ENCODE assay signal across 18 mouse cellular contexts in the genomic region with DNA sequence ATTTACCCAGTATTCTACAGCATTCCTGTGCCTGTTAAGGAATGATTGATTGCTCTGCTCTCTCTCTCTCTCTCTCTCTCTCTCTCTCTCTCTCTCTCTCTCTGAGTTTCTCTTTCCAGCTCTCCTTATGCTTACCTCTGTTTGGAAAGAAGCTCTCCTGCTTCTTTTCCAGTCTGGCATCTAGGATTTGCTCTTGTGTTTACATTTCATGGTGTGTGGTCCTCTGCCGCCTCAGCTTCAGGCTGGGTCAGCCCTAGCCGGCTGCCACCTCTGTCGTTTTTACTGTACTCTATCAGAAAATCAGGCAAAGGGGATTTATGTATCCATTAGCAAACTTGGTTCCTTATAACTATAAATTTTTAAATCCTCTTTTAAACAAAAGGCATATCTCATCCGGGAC. TPM values are rescaled to one million over a fixed set of nuclear protein-coding genes. Genes with fewer than 3 reads are reported as not detected.
DNase-seq lines count a peak whose midpoint lies in the region; ATAC-seq lines count a peak whose summit lies in the region.
"Had no signal": no experiment of that assay in that cellular context is flagged by ENCODE, and none has a peak within 500 bp of the region (broad histone marks: within the 10 kb centered on the region; RNA-seq: fewer than 3 reads in every experiment).

No protein-coding gene starts in this region.

- no peaks in the 10 kb centered on the region for H3K27me3 ChIP-seq in heart, embryonic 13.5 days (replicated peaks)
- no peaks in the 10 kb centered on the region for H3K27me3 ChIP-seq in liver, embryonic 11.5 days (replicated peaks; ENCODE audit: control insufficient read depth, insufficient read depth, low read length)
- H3K27me3 ChIP-seq in embryonic facial prominence, embryonic 14.5 days (replicated peaks; ENCODE audit: control insufficient read depth, insufficient read depth, low read length): no peaks in the 10 kb centered on the region
- no peaks in the 10 kb centered on the region for H3K27me3 ChIP-seq in stomach, embryonic 15.5 days (replicated peaks)
- H3K27me3 ChIP-seq: forebrain, embryonic 13.5 days; liver, embryonic 13.5 days; neural tube, embryonic 12.5 days; Patski had no signal

- no peak overlapping the region; the same call in 1 of the 2 replicates for H3K9ac ChIP-seq in heart, embryonic 13.5 days
- H3K9ac ChIP-seq in liver, embryonic 11.5 days (ENCODE audit: low read depth, low read length): no peak overlapping the region
- peak overlapping the region; percentile 41; the same call in 1 of the 2 replicates for H3K9ac ChIP-seq in embryonic facial prominence, embryonic 14.5 days (ENCODE audit: low read depth, low read length)
- no peak overlapping the region for H3K9ac ChIP-seq in stomach, embryonic 15.5 days
- H3K9ac ChIP-seq: forebrain, embryonic 13.5 days; hindbrain, embryonic 14.5 days; liver, embryonic 13.5 days; neural tube, embryonic 12.5 days had no signal

- H3K4me3 ChIP-seq in heart, embryonic 13.5 days: no peak overlapping the region
- H3K4me3 ChIP-seq in liver, embryonic 11.5 days (ENCODE audit: low read depth, low read length): no peak overlapping the region
- H3K4me3 ChIP-seq in embryonic facial prominence, embryonic 14.5 days (ENCODE audit: low read depth, low read length): no peak overlapping the region
- no peak overlapping the region for H3K4me3 ChIP-seq in stomach, embryonic 15.5 days (replicated peaks)
- H3K4me3 ChIP-seq: forebrain, embryonic 13.5 days; liver, embryonic 13.5 days; neural tube, embryonic 12.5 days had no signal

- peaks cover 24% of the 10 kb centered on the region for H3K36me3 ChIP-seq in heart, embryonic 13.5 days
- peaks cover 2% of the 10 kb centered on the region; the same call in 1 of the 2 replicates for H3K36me3 ChIP-seq in liver, embryonic 11.5 days (ENCODE audit: control insufficient read depth, insufficient read depth, low read length)
- H3K36me3 ChIP-seq in embryonic facial prominence, embryonic 14.5 days (ENCODE audit: control insufficient read depth, insufficient read depth, low read length): peaks cover 24% of the 10 kb centered on the region
- 0 out of 2 replicates have a peak, but pooled peaks cover 4% of the 10 kb centered on the region for H3K36me3 ChIP-seq in stomach, embryonic 15.5 days

- H3K4me2 ChIP-seq in heart, embryonic 13.5 days: peak overlapping the region; percentile 45
- no peak overlapping the region for H3K4me2 ChIP-seq in liver, embryonic 11.5 days
- peak overlapping the region; percentile 18; the same call in 1 of the 2 replicates for H3K4me2 ChIP-seq in embryonic facial prominence, embryonic 14.5 days (ENCODE audit: low read depth, low read length)
- no peak overlapping the region for H3K4me2 ChIP-seq in stomach, embryonic 15.5 days
- H3K4me2 ChIP-seq: forebrain, embryonic 13.5 days; hindbrain, embryonic 14.5 days; liver, embryonic 13.5 days; neural tube, embryonic 12.5 days had no signal

- intact Hi-C loops in heart, postnatal 14 days (cut with DNase I): no loop called here
- intact Hi-C loops in left cerebral cortex, postnatal 10 days (cut with DNase I): no loop called here
- intact Hi-C loops in left cerebral cortex, postnatal 4 days (cut with DNase I): loop anchor here (10.0 kb wide), 1 partner anchor 509 kb away; no protein-coding TSS in a partner anchor

- H3K27ac ChIP-seq in heart, embryonic 13.5 days (replicated peaks): peak overlapping the region; percentile 81; the same call in 1 of the 2 replicates
- no peak overlapping the region for H3K27ac ChIP-seq in liver, embryonic 11.5 days (ENCODE audit: low read depth, low read length)
- H3K27ac ChIP-seq in embryonic facial prominence, embryonic 14.5 days (replicated peaks; ENCODE audit: low read depth, low read length): peak overlapping the region; percentile 61; the same call in 1 of the 2 replicates
- H3K27ac ChIP-seq in stomach, embryonic 15.5 days: peak overlapping the region; percentile 44; the same call in 1 of the 2 replicates
- H3K27ac ChIP-seq: forebrain, embryonic 13.5 days; hindbrain, embryonic 14.5 days; liver, embryonic 13.5 days; neural tube, embryonic 12.5 days had no signal

- no peak for DNase-seq in heart, postnatal 14 days
- no peak for DNase-seq in liver, embryonic 11.5 days (ENCODE audit: low spot score)
- no peak for DNase-seq in liver
- DNase-seq in embryonic facial prominence, embryonic 14.5 days (ENCODE audit: low spot score): peak; percentile 34
- no peak for DNase-seq in left cerebral cortex, postnatal 10 days (ENCODE audit: extremely low spot score in 1 of 2, low spot score in 2 of 2)
- DNase-seq in left cerebral cortex, postnatal 4 days: no peak
- DNase-seq: cerebellum, adult 11 months; kidney, postnatal 14 days; liver, embryonic 13.5 days; lung, postnatal 36 days; thymus, postnatal 4 days had no signal

- ATAC-seq in heart, embryonic 13.5 days (ENCODE audit: extremely low read depth, insufficient number of reproducible peaks, low FRiP score, low TSS enrichment): no peak
- peak; percentile 26; the same call in 1 of the 2 replicates for ATAC-seq in liver, embryonic 11.5 days (replicated peaks; ENCODE audit: low FRiP score)
- no peak for ATAC-seq in embryonic facial prominence, embryonic 14.5 days (ENCODE audit: low read depth)
- peak; percentile 56; the same call in 1 of the 2 replicates for ATAC-seq in stomach, embryonic 15.5 days (ENCODE audit: insufficient read depth, low FRiP score, low read depth)
- ATAC-seq: forebrain, embryonic 13.5 days; midbrain, embryonic 16.5 days; Patski had no signal

- peaks cover 27% of the 10 kb centered on the region for H3K4me1 ChIP-seq in heart, embryonic 13.5 days
- H3K4me1 ChIP-seq in liver, embryonic 11.5 days (replicated peaks; ENCODE audit: control insufficient read depth, insufficient read depth, low read length): 0 out of 2 replicates have a peak, but pooled peaks cover 6% of the 10 kb centered on the region
- peaks cover 19% of the 10 kb centered on the region for H3K4me1 ChIP-seq in embryonic facial prominence, embryonic 14.5 days (ENCODE audit: control insufficient read depth, insufficient read depth, low read length)
- H3K4me1 ChIP-seq in stomach, embryonic 15.5 days: peaks cover 7% of the 10 kb centered on the region; the same call in 1 of the 2 replicates
- H3K4me1 ChIP-seq: forebrain, embryonic 13.5 days; neural tube, embryonic 12.5 days had no signal

- H3K9me3 ChIP-seq in heart, embryonic 13.5 days: no peaks in the 10 kb centered on the region
- no peaks in the 10 kb centered on the region for H3K9me3 ChIP-seq in liver, embryonic 11.5 days (ENCODE audit: control insufficient read depth, low read length)
- H3K9me3 ChIP-seq in embryonic facial prominence, embryonic 14.5 days (ENCODE audit: control insufficient read depth, low read length): no peaks in the 10 kb centered on the region
- H3K9me3 ChIP-seq in stomach, embryonic 15.5 days: no peaks in the 10 kb centered on the region
- H3K9me3 ChIP-seq: forebrain, embryonic 13.5 days; liver, embryonic 13.5 days; neural tube, embryonic 12.5 days had no signal

- 28% methylated on average over 4 of the region's 4 CpGs for WGBS in heart, embryonic 13.5 days
- 33% methylated on average over 4 of the region's 4 CpGs for WGBS in liver, embryonic 11.5 days
- 30% methylated on average over 4 of the region's 4 CpGs for WGBS in embryonic facial prominence, embryonic 14.5 days
- WGBS in stomach, embryonic 15.5 days: 15% methylated on average over 4 of the region's 4 CpGs

RNA-seq across cellular contexts. Expression of a gene that starts 18.6 kb away (rescaled TPM):
- 25.2 and 27.2 TPM in 2 replicates for polyA plus RNA-seq in heart, embryonic 13.5 days (2015; fragmentation: Nextera tagmentation; extraction: Ambion mirVana)
- total RNA-seq in heart, postnatal 14 days (2021): 1 to 10 TPM; 7.3 to 9.2 TPM
- polyA plus RNA-seq in liver, embryonic 11.5 days (2014; fragmentation: Nextera tagmentation; extraction: Ambion mirVana): 34.4 and 42.5 TPM in 2 replicates
- polyA plus RNA-seq in embryonic facial prominence, embryonic 14.5 days (2014; fragmentation: Nextera tagmentation; extraction: Ambion mirVana): 36.1 and 37.7 TPM in 2 replicates
- 47.4 and 47.6 TPM in 2 replicates for polyA plus RNA-seq in stomach, embryonic 15.5 days (2015; fragmentation: Nextera tagmentation; extraction: Ambion mirVana)
- 10 to 100 TPM; 17.9 to 18.0 TPM for total RNA-seq in left cerebral cortex, postnatal 10 days (2021)
- 10 to 100 TPM; 29.4 to 32.5 TPM for total RNA-seq in left cerebral cortex, postnatal 4 days (2021)

Comparison
In these comparisons a context has a peak if more than half of its experiments do, and no peak if none do; other contexts are left out.
1. ATAC-seq: peak in liver, embryonic 11.5 days (single experiment) and stomach, embryonic 15.5 days (single experiment); none in heart, embryonic 13.5 days (single experiment) and embryonic facial prominence, embryonic 14.5 days (single experiment).
2. H3K4me2 ChIP-seq: peak in heart, embryonic 13.5 days (single experiment) and embryonic facial prominence, embryonic 14.5 days (single experiment); none in liver, embryonic 11.5 days (single experiment) and stomach, embryonic 15.5 days (single experiment).